Mouse (Mus musculus) megakaryocyte progenitor cell, adult 5-6 weeks (primary cell): Measurements from ENCODE around the gene Tmem163. TPM values are rescaled to one million over a fixed set of nuclear protein-coding genes. Genes with fewer than 3 reads are reported as not detected.
A peak's percentile ranks its signal among the peaks of the same experiment; 100 is the strongest.

Source experiments
- ATAC-seq: replicated peaks from 2 replicates; pipeline ENCODE4 v1.8.0; 2016; ENCODE audit warnings: mild to moderate bottlenecking, moderate TSS enrichment, inconsistent platforms; ENCODE audit not compliant: poor library complexity
- total RNA-seq, 2 experiments: library from RNA; stranded (forward) in 1 of 2; stranded (reverse) in 1 of 2; fragments of 157-497, 149-512 nt in 1 of 2; fragments of 200-1000 nt in 1 of 2; gene quantifications; 2 replicates each; pipeline versions ENCODE4 v1.2.3 to v1.2.4; 2015 to 2017

Tmem163 gene
- total RNA-seq (2015) (not detected in 2 replicates), total RNA-seq (2017) (not detected in 2 replicates)

DNA sequence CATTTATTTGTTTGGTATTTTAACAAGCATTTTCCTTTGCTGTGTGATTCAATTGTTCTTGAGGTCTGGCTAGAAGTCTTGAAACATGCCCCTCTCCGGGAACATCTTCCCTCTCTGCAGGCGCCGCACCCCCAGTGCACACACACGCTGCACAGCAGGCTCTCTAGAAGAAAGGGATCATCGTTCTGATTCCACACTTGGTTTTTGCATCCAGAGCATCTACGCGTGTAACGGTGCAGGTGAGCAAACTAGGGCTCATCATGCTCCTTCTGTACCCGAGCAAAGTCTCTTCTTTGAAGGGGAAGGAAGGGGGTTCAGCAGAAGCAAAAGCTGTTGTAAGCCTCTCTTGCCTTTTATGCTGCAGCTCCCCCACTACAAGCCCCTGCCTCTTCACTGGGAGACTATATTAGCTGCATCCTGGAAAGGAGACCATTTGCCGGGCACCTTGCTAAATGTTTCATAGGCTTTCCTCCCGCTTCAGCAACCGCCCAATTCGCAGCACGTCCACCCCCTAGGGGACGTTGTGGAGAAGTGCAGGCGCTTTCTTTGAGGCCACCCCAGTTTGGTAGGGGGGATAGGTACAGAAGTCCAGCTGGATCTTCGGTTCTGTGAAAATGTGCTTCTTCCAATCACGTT lies at the start of gene Tmem163:
TSS of gene Tmem163 (minus strand) at position 51 of the 636 bp plus-strand sequence.
- ATAC-seq = peak; percentile 80

GRCm38 (mm10) chr1:127729096-127729495 lies 49.7 kb upstream of the Tmem163 start, which contains the start of gene Acmsd:
Gene Acmsd (plus strand): TSS chr1:127729413.
- ATAC-seq = no peak

- ATAC-seq = no peak
These were observed 44.2 kb upstream of the Tmem163 start for GRCm38 (mm10) chr1:127723596-127723995.

- no peak for ATAC-seq
These were observed 38.9 kb upstream of the Tmem163 start for GRCm38 (mm10) chr1:127718290-127718689.

- no peak for ATAC-seq
These were observed 37.1 kb upstream of the Tmem163 start for GRCm38 (mm10) chr1:127716441-127716840.

DNA sequence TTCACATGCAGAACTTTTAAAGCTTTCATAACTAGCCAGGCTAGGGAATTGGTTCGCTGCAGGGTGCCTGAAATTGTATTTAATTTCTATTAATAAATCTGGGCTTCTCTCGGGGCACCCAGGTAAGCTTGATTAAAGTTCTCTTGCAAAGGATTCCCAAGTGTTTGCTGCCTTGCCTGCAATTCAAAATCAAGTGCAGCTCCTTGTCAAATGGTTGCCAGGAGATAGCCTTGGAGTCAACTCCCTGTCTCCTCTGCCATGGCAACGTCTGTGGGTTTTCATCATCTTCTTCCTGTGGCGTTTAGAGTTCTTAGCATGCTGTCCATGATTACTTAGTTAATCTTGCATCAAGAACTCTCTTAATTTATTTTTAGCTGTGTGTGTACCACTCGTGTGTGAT lies 26.9 kb upstream of the Tmem163 start:
- ATAC-seq = no peak

- ATAC-seq = peak; percentile 77
These were observed 22.8 kb upstream of the Tmem163 start for GRCm38 (mm10) chr1:127702187-127702586.

GRCm38 (mm10) chr1:127696533-127696932 lies 17.2 kb upstream of the Tmem163 start:
- ATAC-seq = peak; percentile 61; the same call in 1 of the 2 replicates

- ATAC-seq = peak; percentile 68
These were observed 1.4 kb downstream of the Tmem163 start for GRCm38 (mm10) chr1:127677661-127678580.

GRCm38 (mm10) chr1:127677131-127677631 lies 2.2 kb downstream of the Tmem163 start:
- 0 out of 2 replicates have a peak, but pooled peaks have one; percentile 5 for ATAC-seq

GRCm38 (mm10) chr1:127676516-127677099 lies 2.7 kb downstream of the Tmem163 start:
- ATAC-seq = no peak

DNA sequence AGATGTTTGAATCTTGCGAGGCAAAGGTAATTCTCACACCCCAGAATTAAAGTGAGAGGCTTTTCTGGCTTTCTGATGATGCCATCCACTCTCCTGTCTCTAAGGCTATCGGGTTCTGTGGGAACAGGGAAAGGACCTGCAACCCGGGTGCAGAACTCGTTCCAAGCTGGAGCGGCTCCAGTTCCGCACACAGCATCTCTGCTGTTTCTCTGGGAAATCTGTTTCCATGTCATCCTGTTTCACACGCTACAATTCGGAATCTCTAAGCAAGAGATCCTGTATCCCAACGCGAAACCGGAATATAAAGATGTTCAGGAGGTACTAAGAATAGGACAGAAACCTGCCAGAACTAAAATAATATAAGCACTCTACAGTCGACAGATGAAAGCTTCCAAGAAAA lies 3.2 kb downstream of the Tmem163 start:
- no peak for ATAC-seq

GRCm38 (mm10) chr1:127675253-127675652 lies 4.1 kb downstream of the Tmem163 start:
- ATAC-seq = no peak

DNA sequence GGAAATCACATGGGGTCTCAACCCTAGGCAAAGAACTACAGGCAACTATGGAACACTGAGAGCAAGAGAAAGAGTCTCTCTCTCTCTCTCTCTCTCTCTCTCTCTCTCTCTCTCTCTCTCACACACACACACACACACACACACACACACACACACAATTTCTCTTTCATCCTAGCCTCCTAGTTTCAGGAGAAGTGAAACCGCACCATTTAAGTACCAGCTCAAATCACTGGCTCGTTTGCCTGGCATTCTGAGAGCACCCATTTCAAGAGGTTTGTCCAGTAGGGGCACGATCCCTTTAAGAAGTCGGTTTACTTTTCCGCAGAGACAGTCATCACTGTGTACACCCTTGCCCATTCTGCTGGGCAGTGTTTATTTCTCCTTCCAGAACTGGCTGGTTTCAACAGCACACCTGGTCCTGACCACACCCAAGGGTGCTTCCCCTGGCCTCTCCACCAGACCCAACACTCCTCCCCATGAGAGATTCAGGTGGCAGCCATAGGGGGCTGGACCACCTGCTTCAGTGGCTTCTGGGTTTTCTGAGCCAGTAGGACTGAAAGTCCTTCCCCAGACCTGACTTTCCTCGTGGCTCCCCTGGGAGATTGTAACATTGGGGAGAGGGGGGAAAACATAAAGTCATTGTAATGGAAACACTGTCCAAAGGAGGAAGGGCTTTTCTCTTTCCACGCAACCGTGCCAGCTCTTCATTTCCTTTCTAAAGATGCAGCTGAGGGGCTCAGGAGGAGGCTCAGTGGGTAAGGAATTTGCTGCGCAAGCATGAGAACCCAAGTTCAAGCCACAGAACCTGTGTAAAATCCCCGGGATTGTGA lies 5.9 kb downstream of the Tmem163 start:
- no peak for ATAC-seq

- ATAC-seq = no peak
These were observed 11.2 kb downstream of the Tmem163 start for GRCm38 (mm10) chr1:127668161-127668560.

GRCm38 (mm10) chr1:127667110-127667860 lies 12.1 kb downstream of the Tmem163 start:
- no peak for ATAC-seq

DNA sequence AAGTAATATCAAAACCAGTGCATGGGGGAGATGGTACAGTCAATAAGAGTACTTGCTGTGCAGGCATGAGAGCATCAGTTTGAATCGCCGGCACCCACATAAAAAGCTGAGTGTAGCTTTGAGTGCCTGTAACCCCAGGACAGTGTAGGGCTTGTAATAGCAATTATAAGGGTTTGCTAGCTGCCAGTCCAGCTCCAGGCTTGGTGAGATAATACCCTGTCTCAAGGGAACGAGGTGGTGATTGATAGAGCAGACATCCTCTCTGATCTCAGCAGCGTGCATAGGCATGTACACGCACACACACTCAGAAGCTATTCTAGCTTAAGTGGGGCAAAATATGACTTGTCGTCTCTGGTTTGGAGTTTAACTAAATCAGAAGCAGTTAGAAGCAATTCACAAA lies 13.1 kb downstream of the Tmem163 start:
- no peak for ATAC-seq

- peak; percentile 66 for ATAC-seq
These were observed 16.8 kb downstream of the Tmem163 start for GRCm38 (mm10) chr1:127662385-127663068.
